Mouse (Mus musculus) mouse embryonic stem cell (cell line): ENCODE measurements at regions not wholly inside any gene's neighbourhood (a gene's known extent, or its start where the extent isn't known, plus 50 kb on each side); places are given as distances from the start of the nearest gene placed in this dataset.

Experiments used
- in situ Hi-C, 2 experiments: fragments of 300-500 bp; cut with MboI; formaldehyde crosslinking; loops; 1 replicate in 1 of 2; 3 replicates in 1 of 2; pipeline ENCODE4 v1.14.3; 2019 to 2020; ENCODE audit warnings: low sequenced_read_pairs in 2 of 2, low pct_unique_long_range_greater_than_20kb in 1 of 2, mixed read lengths in 1 of 2; ENCODE audit not compliant: unreplicated experiment in 1 of 2

DNA sequence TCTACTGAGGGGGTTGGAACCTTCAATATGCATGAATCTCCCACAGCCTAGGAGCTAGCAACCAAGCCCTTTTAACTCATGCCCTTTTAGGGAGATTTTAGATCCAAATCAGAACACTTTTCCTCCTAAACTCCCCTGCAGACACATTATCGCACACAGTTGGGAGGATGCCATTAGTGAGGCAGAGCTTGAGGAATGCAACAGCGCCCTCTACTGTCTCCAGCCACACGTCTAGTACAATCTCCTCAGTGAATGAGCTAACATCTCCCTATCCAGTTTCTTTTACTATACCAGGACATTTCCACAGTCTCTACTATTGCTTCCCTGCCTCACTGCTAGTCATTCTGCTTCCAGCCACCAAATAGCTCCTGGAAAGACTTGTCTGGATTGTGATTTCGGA is 59.3 kb downstream of the 1700080O16Rik start:
- in situ Hi-C loops, result no loop called here

DNA sequence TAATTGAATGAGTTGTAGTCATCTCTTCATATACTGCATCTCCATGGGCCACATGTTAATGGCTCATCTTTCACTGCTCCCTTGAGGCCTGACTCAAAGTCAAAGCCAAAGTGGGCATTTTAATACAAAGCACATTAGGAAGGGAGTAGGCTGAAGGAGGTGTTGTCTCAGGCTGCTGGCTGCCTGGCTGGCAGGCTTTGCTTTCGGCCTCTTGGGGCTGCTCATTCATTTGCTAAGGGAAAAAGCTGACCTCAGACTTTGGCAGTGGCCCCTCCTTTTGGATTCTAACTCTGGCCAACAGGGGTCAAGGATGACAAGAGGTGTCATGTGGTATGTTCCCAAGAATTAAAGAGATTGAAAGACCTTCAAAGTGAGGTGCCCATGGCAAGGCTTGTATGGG is 61.0 kb downstream of the 1700080O16Rik start:
- in situ Hi-C loops, result no loop called here

DNA sequence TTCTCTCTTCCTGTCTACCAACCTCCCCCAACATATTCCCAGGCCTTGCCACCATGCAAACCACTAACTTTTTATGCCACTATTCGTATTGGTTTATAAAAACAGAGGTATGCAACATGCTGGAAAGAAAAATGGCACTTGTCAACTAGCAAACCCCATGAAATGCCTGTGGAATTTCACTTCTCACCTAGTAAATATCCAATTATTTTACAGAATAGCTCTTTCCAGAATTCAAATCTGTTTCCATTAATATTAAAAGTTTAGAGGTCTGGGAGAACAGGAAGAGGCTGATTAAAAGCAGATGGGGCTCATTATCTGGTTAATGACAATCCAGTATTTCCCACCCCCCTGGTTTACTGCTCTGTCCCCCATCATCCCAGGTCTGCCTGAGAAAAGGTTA is 62.0 kb downstream of the 1700080O16Rik start:
- in situ Hi-C loops, result no loop called here

DNA sequence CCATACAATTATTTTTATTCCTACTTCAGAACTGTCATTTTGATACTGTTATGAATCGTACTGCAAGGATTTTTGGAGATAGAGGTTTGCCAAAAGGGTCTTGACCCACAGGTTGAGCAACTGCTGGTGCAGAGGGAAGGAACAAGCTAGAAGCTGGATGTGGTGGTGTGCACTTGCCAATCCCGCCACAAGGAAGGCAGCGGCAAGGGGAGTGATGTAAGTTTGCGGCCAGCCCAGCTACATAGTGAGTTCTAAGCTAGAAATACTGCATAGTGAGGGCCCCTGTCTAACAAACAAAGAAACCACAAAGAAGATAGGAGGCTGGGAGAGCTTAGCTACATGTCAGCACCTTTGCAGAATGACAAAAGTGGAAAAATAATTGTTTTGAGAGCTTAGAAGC is 74.1 kb downstream of the 1700080O16Rik start:
- in situ Hi-C loops, result loop anchor here in 1 of 2 experiments (10.0 kb wide), 1 partner anchor 466 kb away; no protein-coding TSS in a partner anchor

DNA sequence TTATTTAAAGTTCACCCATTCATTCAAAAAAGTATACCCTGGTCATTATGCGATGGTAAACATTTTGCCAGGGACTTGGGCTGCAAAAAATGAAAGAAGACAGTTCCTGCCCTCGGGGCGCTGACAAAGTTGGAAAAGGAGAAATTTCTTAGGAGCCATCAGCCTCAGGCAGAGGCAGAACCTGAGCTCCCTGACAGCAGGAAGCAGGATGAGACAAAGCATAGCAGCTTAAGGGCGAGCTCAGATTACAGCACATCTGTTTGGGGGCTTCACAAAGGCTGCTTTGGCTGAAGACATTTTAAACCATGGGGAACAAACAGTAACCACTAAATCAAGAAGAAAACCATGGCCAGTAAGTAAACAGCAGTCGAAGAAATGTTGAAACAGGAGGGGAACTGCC is 75.5 kb downstream of the 1700080O16Rik start:
- in situ Hi-C loops, result loop anchor here in 1 of 2 experiments (10.0 kb wide), 1 partner anchor 468 kb away; no protein-coding TSS in a partner anchor

DNA sequence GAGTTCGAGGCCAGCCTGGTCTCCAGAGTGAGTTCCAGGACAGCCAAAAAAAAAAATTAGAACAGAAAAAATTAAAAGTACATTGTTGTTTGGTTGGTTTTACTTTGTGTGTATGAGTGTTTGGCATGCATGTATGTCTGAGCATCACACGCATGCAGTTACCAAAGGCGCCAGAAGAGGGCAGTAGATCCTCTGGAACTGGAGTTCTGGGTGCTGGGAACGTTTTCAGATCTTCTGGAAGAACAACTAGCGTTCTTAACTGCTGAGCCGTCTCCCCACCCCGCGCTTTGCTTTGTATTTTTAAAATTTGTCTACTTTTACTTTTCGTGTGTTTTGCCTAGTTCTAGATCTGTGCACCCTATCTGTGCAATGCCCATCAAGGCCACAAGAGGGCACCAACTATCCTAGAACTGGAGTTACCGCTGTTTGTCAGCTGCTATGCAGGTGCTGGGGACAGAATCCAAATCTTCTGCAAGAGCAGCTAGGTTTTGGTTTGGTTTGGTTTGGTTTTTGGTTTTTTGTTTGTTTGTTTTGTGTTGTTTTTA is 76.9 kb downstream of the 1700080O16Rik start:
- in situ Hi-C loops, result loop anchor here in 1 of 2 experiments (10.0 kb wide), 1 partner anchor 469 kb away; no protein-coding TSS in a partner anchor

DNA sequence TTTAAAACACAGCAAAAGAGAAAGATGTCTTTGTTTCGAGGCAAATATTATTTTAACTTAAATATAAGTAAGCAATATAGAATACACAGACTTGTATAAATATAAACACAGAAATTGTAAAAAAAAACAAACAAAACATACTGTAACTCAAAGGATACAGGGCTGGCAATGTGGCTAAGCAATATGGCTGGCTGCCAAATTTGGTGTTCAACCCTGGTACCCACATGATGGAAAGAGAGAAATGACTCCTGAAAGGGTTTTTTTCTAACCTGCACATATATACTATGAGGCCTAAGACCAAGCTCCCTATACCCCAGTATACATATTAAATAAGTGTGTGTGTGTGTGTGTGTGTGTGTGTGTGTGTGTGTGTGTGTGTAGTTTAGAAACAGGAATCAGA is 79.9 kb downstream of the 1700080O16Rik start:
- in situ Hi-C loops, result loop anchor here in 1 of 2 experiments (10.0 kb wide), 1 partner anchor 472 kb away; no protein-coding TSS in a partner anchor

DNA sequence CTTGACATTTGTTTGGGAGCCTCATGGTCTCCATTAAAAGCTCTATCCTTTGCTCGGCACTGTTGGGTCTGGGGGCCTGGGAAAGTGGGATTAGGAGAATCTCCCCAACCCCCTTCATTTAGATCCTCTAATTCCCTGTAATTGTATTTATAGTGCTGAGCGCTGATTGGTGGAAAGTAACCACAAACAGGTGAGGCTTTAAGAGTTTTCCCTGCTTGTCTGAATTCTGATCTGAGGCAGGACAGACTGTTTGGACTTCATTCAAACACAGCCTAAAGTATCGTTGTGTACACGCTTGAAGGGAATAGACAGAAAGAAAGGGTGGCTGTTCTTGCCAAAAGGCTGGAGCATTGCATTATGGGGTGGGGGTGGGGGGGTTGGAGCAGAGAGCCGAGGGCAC is 85.1 kb upstream of the Usp26 start:
- in situ Hi-C loops, result no loop called here
